Mouse (Mus musculus): ENCODE results near the gene Hbb-bs. TPM values are rescaled to one million over a fixed set of nuclear protein-coding genes. Genes with fewer than 3 reads are reported as not detected.
"Not testable (repeated sequence)": the region's sequence is repeated elsewhere in the genome, so short reads cannot be mapped to it uniquely, and the experiment has no call there.

The Hbb-bs gene
- polyA plus RNA-seq, 1 experiment = not detected

DNA sequence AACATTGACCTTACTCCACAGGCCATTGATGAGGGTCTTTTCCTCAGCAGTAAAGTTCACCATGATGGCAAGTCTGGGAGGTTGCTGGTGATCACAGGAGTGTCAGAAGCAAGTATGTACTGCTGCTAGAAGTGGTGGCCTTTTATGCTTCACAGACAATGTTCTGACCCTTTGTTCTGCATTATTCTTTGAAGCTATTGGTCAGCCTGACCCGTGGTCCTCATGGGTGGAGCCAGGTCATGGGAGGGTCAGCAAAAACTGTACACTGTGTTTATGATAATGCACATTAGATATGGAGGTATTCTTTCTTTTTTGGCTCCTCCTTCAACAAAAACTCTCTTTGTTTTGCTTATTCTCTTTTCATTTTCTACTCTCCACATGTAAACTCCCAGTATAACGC, 25.2 kb upstream of the Hbb-bs start, which contains the start of gene Hbb-y:
TSS of gene Hbb-y (minus strand) at position 127 of the 400 bp plus-strand sequence.
- TF ChIP-seq E2F4 (IDR thresholded peaks at IDR 0.05; ENCODE audit: insufficient read depth) (no peak), MAX (IDR thresholded peaks at IDR 0.05; ENCODE audit: low read depth) (no peak), MYOD1 (IDR thresholded peaks at IDR 0.05; ENCODE audit: control insufficient read depth in 1 of 3, insufficient read length in 2 of 3, low read depth in 2 of 3) (no peak), CEBPB (IDR thresholded peaks at IDR 0.05; ENCODE audit: insufficient read depth, poor library complexity, severe bottlenecking) (no peak), MYOG (IDR thresholded peaks at IDR 0.05; ENCODE audit: control insufficient read depth in 1 of 3, insufficient read depth in 1 of 3, insufficient read length in 2 of 3, low read depth in 2 of 3) (no peak)
- H3K27me3 ChIP-seq (ENCODE audit: control insufficient read depth, insufficient read depth, insufficient read length) = no peaks in the 10 kb centered on the region
- no peak within 1 kb of the TSS for H3K4me3 ChIP-seq
- no peak within 1 kb of the TSS for H3K4me2 ChIP-seq (ENCODE audit: low read depth)
- no peaks in the 10 kb centered on the region for H3K36me3 ChIP-seq (ENCODE audit: control insufficient read depth, insufficient read depth)
- H3ac ChIP-seq (ENCODE audit: control insufficient read depth, insufficient read length) = no peak within 1 kb of the TSS
- no peaks in the 10 kb centered on the region for H3K79me2 ChIP-seq (ENCODE audit: control insufficient read depth, insufficient read depth)

DNA sequence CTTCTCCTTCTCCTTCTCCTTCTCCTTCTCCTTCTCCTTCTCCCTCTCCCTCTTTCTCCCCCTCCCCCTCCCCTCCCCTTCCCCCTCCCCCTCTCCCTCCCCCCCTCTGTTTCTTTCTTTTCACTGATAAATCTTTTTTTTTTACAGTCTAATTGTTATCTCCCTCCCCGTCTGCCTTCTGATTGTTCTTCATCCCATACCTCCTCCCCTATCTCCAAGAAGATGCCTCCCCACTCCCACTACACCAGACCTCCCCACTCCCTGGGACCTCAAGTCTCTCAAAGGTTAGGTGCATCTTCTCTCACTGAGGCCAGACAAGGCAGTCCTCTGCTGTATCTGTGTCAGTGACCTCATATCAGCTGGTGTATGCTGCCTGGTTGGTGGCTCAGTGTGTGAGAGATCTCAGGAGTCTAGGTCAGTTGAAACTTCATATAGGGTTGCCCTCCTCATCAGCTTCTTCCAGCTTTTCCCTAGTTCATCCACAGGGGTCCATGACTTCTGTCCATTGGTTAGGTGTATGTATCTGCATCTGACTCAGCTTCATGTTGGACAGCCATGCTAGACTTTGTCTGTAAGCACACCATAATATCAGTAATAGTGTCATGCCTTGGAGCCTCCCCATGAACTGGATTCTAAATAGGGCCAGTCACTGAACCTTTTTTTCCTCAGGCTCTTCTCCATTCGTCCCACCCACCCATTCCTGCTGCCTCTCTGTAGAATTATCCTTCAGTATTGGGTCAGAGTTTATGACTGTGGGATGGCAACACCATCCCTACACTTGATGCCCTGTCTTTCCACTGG, 16.8 kb upstream of the Hbb-bs start:
- Histone ChIP-seq H3K79me2 (ENCODE audit: control insufficient read depth, insufficient read depth) (no peaks in the 10 kb centered on the region), H3K4me3 (no peak overlapping the region), H3ac (ENCODE audit: control insufficient read depth, insufficient read length) (no peak overlapping the region)

DNA sequence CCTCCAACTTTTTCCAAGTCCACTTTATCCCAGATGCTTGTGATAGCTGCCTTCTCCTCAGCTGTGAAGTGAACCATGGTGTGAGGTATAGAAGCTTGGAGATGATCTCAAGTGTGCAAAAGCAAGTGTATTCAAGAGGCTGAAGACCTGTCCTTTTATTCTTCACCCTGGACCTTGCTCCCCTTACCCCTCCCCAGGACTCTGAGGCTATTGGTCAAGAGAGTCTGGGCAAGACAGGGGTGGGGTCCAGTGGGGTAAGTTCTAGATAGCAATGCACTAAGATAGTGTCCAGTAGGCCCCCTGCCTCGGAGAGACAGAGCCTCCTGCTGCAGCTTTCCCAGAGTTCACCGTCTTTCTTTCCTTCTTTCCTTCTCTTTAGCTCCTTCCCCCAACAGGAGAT, 15.1 kb upstream of the Hbb-bs start, which contains the start of gene Hbb-bh1:
TSS of gene Hbb-bh1 (minus strand) at position 131 of the 400 bp plus-strand sequence.
- no peak within 1 kb of the TSS for H3K4me2 ChIP-seq (ENCODE audit: low read depth)
- no peaks in the 10 kb centered on the region for H3K79me2 ChIP-seq (ENCODE audit: control insufficient read depth, insufficient read depth)
- no peak within 1 kb of the TSS for H3ac ChIP-seq (ENCODE audit: control insufficient read depth, insufficient read length)
- TF ChIP-seq SRF (IDR thresholded peaks at IDR 0.05; ENCODE audit: control insufficient read depth, insufficient read length, low read depth) (no peak), MYOD1 (IDR thresholded peaks at IDR 0.05; ENCODE audit: control insufficient read depth in 1 of 3, insufficient read length in 2 of 3, low read depth in 2 of 3) (no peak), USF1 (IDR thresholded peaks at IDR 0.05; ENCODE audit: low read depth) (no peak), POLR2AphosphoS2 (IDR thresholded peaks at IDR 0.05; ENCODE audit: insufficient read length, low read depth) (no peak), E2F4 (IDR thresholded peaks at IDR 0.05; ENCODE audit: insufficient read depth) (no peak)
- H3K36me3 ChIP-seq (ENCODE audit: control insufficient read depth, insufficient read depth) = no peaks in the 10 kb centered on the region
- H3K27me3 ChIP-seq (ENCODE audit: control insufficient read depth, insufficient read depth, insufficient read length) = no peaks in the 10 kb centered on the region
- H3K4me3 ChIP-seq = no peak within 1 kb of the TSS

More for the DNA sequence above, 16.8 kb upstream of the Hbb-bs start:
- TF ChIP-seq USF1 (IDR thresholded peaks at IDR 0.05; ENCODE audit: low read depth) (no peak), REST (IDR thresholded peaks at IDR 0.05; ENCODE audit: insufficient read depth, insufficient read length) (no peak), POLR2A (IDR thresholded peaks at IDR 0.05; ENCODE audit: insufficient read length, low read depth) (no peak), SRF (IDR thresholded peaks at IDR 0.05; ENCODE audit: control insufficient read depth, insufficient read length, low read depth) (no peak), POLR2AphosphoS2 (IDR thresholded peaks at IDR 0.05; ENCODE audit: insufficient read length, low read depth) (no peak), TCF3 (IDR thresholded peaks at IDR 0.05; ENCODE audit: insufficient read length, low read depth) (no peak), TCF12 (IDR thresholded peaks at IDR 0.05; ENCODE audit: insufficient read depth, poor library complexity, severe bottlenecking) (no peak), E2F4 (IDR thresholded peaks at IDR 0.05; ENCODE audit: insufficient read depth) (no peak), MYOG (IDR thresholded peaks at IDR 0.05; ENCODE audit: control insufficient read depth in 1 of 3, insufficient read depth in 1 of 3, insufficient read length in 2 of 3, low read depth in 2 of 3) (no peak), MAX (IDR thresholded peaks at IDR 0.05; ENCODE audit: low read depth) (no peak), CEBPB (IDR thresholded peaks at IDR 0.05; ENCODE audit: insufficient read depth, poor library complexity, severe bottlenecking) (no peak), MYOD1 (IDR thresholded peaks at IDR 0.05; ENCODE audit: control insufficient read depth in 1 of 3, insufficient read length in 2 of 3, low read depth in 2 of 3) (no peak)
- Histone ChIP-seq H3K4me2 (ENCODE audit: low read depth) (no peak overlapping the region), H3K27me3 (ENCODE audit: control insufficient read depth, insufficient read depth, insufficient read length) (no peaks in the 10 kb centered on the region), H3K36me3 (ENCODE audit: control insufficient read depth, insufficient read depth) (no peaks in the 10 kb centered on the region)

DNA sequence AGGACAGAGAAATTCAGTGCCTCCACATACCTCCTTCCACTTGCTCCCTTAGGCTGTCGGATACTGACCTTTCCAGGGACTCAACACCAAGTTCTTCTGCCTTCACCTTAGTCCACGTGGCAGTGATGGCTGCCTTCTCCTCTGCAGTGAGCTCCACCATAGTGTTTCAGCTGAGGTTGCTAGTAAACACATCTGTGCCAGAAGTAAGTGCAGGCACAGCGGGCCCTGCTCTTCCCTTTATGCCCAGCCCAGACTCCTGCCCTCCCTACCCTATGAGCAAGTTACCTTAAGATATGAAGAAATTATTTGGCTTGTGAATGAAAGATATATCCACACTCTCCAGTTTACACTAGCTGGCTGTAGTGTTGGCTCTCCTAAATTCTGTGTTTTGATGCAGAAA, 12.4 kb upstream of the Hbb-bs start, which contains the start of gene Hbb-bh2:
TSS of gene Hbb-bh2 (minus strand) at position 253 of the 400 bp plus-strand sequence.
- Histone ChIP-seq H3K36me3 (ENCODE audit: control insufficient read depth, insufficient read depth) (no peaks in the 10 kb centered on the region), H3K4me2 (ENCODE audit: low read depth) (no peak within 1 kb of the TSS), H3K27me3 (ENCODE audit: control insufficient read depth, insufficient read depth, insufficient read length) (no peaks in the 10 kb centered on the region), H3K79me2 (ENCODE audit: control insufficient read depth, insufficient read depth) (no peaks in the 10 kb centered on the region), H3K4me3 (no peak within 1 kb of the TSS), H3ac (ENCODE audit: control insufficient read depth, insufficient read length) (no peak within 1 kb of the TSS)
- TF ChIP-seq MAX (IDR thresholded peaks at IDR 0.05; ENCODE audit: low read depth) (no peak), MYOG (IDR thresholded peaks at IDR 0.05; ENCODE audit: control insufficient read depth in 1 of 3, insufficient read depth in 1 of 3, insufficient read length in 2 of 3, low read depth in 2 of 3) (no peak), REST (IDR thresholded peaks at IDR 0.05; ENCODE audit: insufficient read depth, insufficient read length) (no peak), USF1 (IDR thresholded peaks at IDR 0.05; ENCODE audit: low read depth) (no peak), E2F4 (IDR thresholded peaks at IDR 0.05; ENCODE audit: insufficient read depth) (no peak), SRF (IDR thresholded peaks at IDR 0.05; ENCODE audit: control insufficient read depth, insufficient read length, low read depth) (no peak), MYOD1 (IDR thresholded peaks at IDR 0.05; ENCODE audit: control insufficient read depth in 1 of 3, insufficient read length in 2 of 3, low read depth in 2 of 3) (no peak), CEBPB (IDR thresholded peaks at IDR 0.05; ENCODE audit: insufficient read depth, poor library complexity, severe bottlenecking) (no peak)

DNA sequence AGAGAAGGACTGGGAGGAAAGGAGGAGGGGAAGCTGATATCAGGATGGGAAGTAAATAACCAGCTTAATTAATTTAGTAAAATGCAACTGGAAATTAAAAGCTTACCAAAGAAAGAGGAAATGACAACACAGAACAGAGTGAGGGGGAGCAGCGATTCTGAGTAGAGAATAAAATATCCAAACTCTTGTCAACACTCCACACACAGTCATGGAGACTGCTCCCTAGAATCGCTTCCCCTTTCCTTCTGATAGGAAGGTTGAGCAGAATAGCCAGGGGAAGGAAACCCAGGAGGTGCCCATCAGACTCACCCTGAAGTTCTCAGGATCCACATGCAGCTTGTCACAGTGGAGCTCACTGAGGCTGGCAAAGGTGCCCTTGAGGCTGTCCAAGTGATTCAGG, 757 bp downstream of the Hbb-bs start:
- H3K4me3 ChIP-seq; H3ac ChIP-seq (ENCODE audit: control insufficient read depth, insufficient read length); H3K36me3 ChIP-seq (ENCODE audit: control insufficient read depth, insufficient read depth); H3K27me3 ChIP-seq (ENCODE audit: control insufficient read depth, insufficient read depth, insufficient read length); H3K4me2 ChIP-seq (ENCODE audit: low read depth); H3K79me2 ChIP-seq (ENCODE audit: control insufficient read depth, insufficient read depth): not testable (repeated sequence)
